Mouse (Mus musculus) bone marrow macrophage, adult 2 months (primary cell): ENCODE data around the gene Prorsd1.

ENCODE experiments used
- CTCF ChIP-seq: IDR thresholded peaks from 2 replicates; pipeline ENCODE4 v1.5.1; 2012; ENCODE audit warnings: low read depth, mild to moderate bottlenecking, low read length, moderate library complexity
- POLR2A ChIP-seq: IDR thresholded peaks from 2 replicates; pipeline ENCODE4 v1.6.1; 2012; ENCODE audit warnings: mild to moderate bottlenecking, low read depth, low read length, borderline replicate concordance

GRCm38 (mm10) chr11:29547752-29548503, 33.1 kb upstream of the Prorsd1 start, which contains the start of the genes Clhc1 and Rps27a:
- TF ChIP-seq CTCF (0 out of 2 replicates have a peak, but pooled peaks have one; percentile 9), POLR2A (no peak; the same call in 1 of the 2 replicates)
